Mouse (Mus musculus): ENCODE results near the gene Abca3. TPM values are rescaled to one million over a fixed set of nuclear protein-coding genes. Genes with fewer than 3 reads are reported as not detected.
"Not testable (repeated sequence)": the region's sequence is repeated elsewhere in the genome, so short reads cannot be mapped to it uniquely, and the experiment has no call there.

Gene Abca3
- polyA plus RNA-seq, 1 experiment from 2014 or later: 33.0 TPM

GRCm38 (mm10) chr17:24455523-24456206 is 103.9 kb downstream of the Abca3 start:
- Histone ChIP-seq H3K4me3 (ENCODE audit: low read depth, low read length) (peak overlapping the region; percentile 91; the same call in 1 of the 2 replicates), H3K4me1 (ENCODE audit: control insufficient read depth, insufficient read depth, low read length) (peaks cover 11% of the 10 kb centered on the region), H3K4me2 (ENCODE audit: low read depth, low read length) (peak overlapping the region; percentile 31; the same call in 1 of the 2 replicates)
- ATAC-seq (ENCODE audit: low read depth); H3K27me3 ChIP-seq (ENCODE audit: control insufficient read depth, insufficient read depth, low read length); H3K9me3 ChIP-seq (ENCODE audit: control insufficient read depth, low read length); H3K36me3 ChIP-seq (ENCODE audit: control insufficient read depth, insufficient read depth, low read length); H3K9ac ChIP-seq (replicated peaks; ENCODE audit: low read depth, low read length); H3K27ac ChIP-seq (ENCODE audit: low read depth, low read length): not testable (repeated sequence)
- WGBS: 53% methylated on average over 10 of the region's 10 CpGs

Small RNA genes lying within 50 kb of the gene (microRNA-seq; reads per million reads assigned to microRNA genes)
- not detected for gene Gm24427

Other genes with a start within 250 kb of the Abca3 start
- 80.5 and 83.9 TPM in 2 replicates for gene Pdpk1, start 201.0 kb upstream of the Abca3 start, polyA plus RNA-seq (2014; fragmentation: Nextera tagmentation; extraction: Ambion mirVana)
- gene Amdhd2, start 188.2 kb upstream of the Abca3 start, polyA plus RNA-seq (2014; fragmentation: Nextera tagmentation; extraction: Ambion mirVana): 28.8 and 31.6 TPM in 2 replicates
- gene Atp6v0c, start 182.2 kb upstream of the Abca3 start, polyA plus RNA-seq (2014; fragmentation: Nextera tagmentation; extraction: Ambion mirVana): 1,444 and 1,794 TPM in 2 replicates
- 29.2 and 34.7 TPM in 2 replicates for gene Tbc1d24, start 146.4 kb upstream of the Abca3 start, polyA plus RNA-seq (2014; fragmentation: Nextera tagmentation; extraction: Ambion mirVana)
- gene Ntn3, start 142.4 kb upstream of the Abca3 start, polyA plus RNA-seq (2014; fragmentation: Nextera tagmentation; extraction: Ambion mirVana): 5.0 and 5.3 TPM in 2 replicates
- 10.0 and 11.2 TPM in 2 replicates for gene Tedc2, start 131.1 kb upstream of the Abca3 start, polyA plus RNA-seq (2014; fragmentation: Nextera tagmentation; extraction: Ambion mirVana)
- gene Ccnf, start 100.5 kb upstream of the Abca3 start, polyA plus RNA-seq (2014; fragmentation: Nextera tagmentation; extraction: Ambion mirVana): 7.0 and 11.1 TPM in 2 replicates
- 0.68 and 0.87 TPM in 2 replicates for gene Abca17, start 882 bp upstream of the Abca3 start, polyA plus RNA-seq (2014; fragmentation: Nextera tagmentation; extraction: Ambion mirVana)
- gene Rnps1, start 62.6 kb downstream of the Abca3 start, polyA plus RNA-seq (2014; fragmentation: Nextera tagmentation; extraction: Ambion mirVana): 285 and 287 TPM in 2 replicates
- gene Eci1, start 74.7 kb downstream of the Abca3 start, polyA plus RNA-seq (2014; fragmentation: Nextera tagmentation; extraction: Ambion mirVana): 44.2 and 49.9 TPM in 2 replicates
- 6.5 and 7.5 TPM in 2 replicates for gene Dnase1l2, start 91.2 kb downstream of the Abca3 start, polyA plus RNA-seq (2014; fragmentation: Nextera tagmentation; extraction: Ambion mirVana)
- gene E4f1, start 118.4 kb downstream of the Abca3 start, polyA plus RNA-seq (2014; fragmentation: Nextera tagmentation; extraction: Ambion mirVana): 34.6 and 36.9 TPM in 2 replicates
- 73.3 and 75.4 TPM in 2 replicates for gene Pgp, start 118.4 kb downstream of the Abca3 start, polyA plus RNA-seq (2014; fragmentation: Nextera tagmentation; extraction: Ambion mirVana)
- gene Bricd5, start 121.9 kb downstream of the Abca3 start, polyA plus RNA-seq (2014; fragmentation: Nextera tagmentation; extraction: Ambion mirVana): 0.68 TPM in 1 of 2 replicates, not detected in the other
- 36.2 and 38.0 TPM in 2 replicates for gene Mlst8, start 127.1 kb downstream of the Abca3 start, polyA plus RNA-seq (2014; fragmentation: Nextera tagmentation; extraction: Ambion mirVana)
- 44.9 and 52.2 TPM in 2 replicates for gene Caskin1, start 136.7 kb downstream of the Abca3 start, polyA plus RNA-seq (2014; fragmentation: Nextera tagmentation; extraction: Ambion mirVana)
- 74.2 and 76.6 TPM in 2 replicates for gene Traf7, start 176.0 kb downstream of the Abca3 start, polyA plus RNA-seq (2014; fragmentation: Nextera tagmentation; extraction: Ambion mirVana)
- 1.8 and 5.7 TPM in 2 replicates for gene Rab26, start 182.3 kb downstream of the Abca3 start, polyA plus RNA-seq (2014; fragmentation: Nextera tagmentation; extraction: Ambion mirVana)
- 30.8 and 37.5 TPM in 2 replicates for gene Pkd1, start 197.9 kb downstream of the Abca3 start, polyA plus RNA-seq (2014; fragmentation: Nextera tagmentation; extraction: Ambion mirVana)